Mouse (Mus musculus): ENCODE data around the gene Erc2.

Gene Erc2

DNA sequence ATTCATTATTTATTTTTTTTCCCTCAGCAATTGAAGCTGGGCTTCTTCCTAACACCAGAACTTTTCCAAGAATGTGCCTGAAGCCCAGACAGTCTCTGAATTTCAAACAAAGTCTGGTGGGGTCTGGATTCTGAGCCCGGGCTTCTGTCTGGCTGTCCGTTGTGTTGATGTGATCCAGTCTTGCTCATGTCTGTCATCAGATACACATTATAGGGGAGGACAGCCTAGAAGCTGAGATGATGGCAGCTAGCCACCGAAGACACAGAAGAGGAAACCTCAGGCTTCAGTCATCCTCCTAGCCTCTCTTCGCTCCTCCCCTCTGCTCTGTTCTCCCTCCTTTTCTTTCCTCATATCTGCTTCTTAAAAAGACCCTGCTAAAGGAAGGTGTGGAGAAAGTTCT lies 551.5 kb downstream of the Erc2 start:
- no peak for DNase-seq (ENCODE audit: low spot score)

GRCm38 (mm10) chr14:28181070-28181825 lies 559.0 kb downstream of the Erc2 start:
- no peak for DNase-seq (ENCODE audit: low spot score)

DNA sequence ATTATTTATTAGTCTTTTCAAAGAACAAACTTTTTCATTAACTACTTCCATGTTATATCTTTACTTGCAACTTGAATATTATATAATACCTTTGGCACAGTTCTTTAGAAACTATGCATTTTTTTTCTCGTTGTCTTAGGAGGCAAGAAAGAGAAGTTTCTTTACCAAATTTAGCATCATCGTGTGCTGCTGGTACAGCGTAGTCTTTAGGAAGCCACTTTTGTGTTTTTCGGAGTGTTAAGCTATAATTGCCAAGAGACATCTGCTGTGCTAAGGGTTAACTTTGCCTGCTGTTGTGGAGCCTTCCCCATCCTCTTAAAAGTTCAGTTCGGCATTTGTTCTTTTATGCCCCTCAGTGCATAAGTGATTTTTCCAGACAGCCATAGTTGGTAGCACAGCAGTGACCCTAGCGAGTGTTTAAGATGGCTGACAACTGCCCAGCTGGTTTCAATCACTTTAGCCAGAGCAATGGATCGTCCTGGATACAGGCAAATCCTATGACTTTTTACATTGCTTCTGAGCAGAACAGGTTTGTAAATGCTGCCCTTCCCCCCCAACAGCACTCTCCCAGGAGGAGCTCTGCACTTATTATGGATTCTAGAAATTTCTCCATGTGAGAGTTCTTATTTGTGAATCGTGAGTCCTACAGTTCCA lies 570.6 kb downstream of the Erc2 start:
- DNase-seq (ENCODE audit: low spot score), result no peak

- no peak for DNase-seq (ENCODE audit: low spot score)
Measured at GRCm38 (mm10) chr14:28203874-28204273, 581.6 kb downstream of the Erc2 start.

GRCm38 (mm10) chr14:28206303-28206702 lies 584.1 kb downstream of the Erc2 start:
- DNase-seq (ENCODE audit: low spot score), result no peak

GRCm38 (mm10) chr14:28225550-28225949 lies 603.3 kb downstream of the Erc2 start:
- no peak for DNase-seq (ENCODE audit: low spot score)

DNA sequence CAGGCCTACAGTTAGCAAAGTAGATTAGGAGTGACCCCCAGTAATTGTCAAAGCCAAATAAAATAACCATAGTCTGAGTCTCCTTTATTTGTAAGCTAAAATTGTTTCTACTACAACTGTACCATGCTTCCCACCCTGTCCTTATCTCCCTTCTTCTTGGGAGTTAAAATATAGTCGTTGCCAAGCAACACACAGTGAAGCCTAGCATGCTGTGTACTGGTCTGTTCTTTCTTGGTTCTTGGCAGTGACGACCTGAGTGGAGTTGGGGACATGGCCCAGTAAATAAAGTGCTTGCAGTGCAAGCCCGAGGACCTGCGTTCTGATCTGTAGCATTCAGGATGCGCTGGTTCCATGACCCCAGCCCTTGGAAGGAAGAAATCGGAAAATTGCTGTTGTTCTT lies 608.3 kb downstream of the Erc2 start:
- no peak for DNase-seq (ENCODE audit: low spot score)

DNA sequence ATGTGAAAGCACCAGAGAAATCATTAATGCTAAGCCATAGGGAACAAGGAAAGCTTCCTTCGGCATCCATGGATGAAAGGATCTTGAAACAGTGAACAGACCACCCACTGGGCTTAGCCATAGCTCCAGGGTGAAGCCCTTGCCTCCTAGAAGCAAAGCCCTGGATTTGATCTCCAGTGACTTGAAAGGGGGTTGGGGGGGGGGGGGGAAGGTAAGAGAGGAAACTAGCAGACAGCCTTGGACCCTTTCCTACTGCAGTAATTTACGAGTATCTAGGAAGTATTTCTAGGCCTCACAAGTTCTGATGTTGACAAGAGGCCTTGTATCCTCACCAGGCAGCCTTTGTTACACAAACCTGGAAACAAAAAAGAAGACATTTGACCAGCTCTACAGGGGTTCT lies 609.0 kb downstream of the Erc2 start:
- DNase-seq (ENCODE audit: low spot score), result no peak

- no peak for DNase-seq (ENCODE audit: low spot score)
Measured at GRCm38 (mm10) chr14:28238336-28239048, 616.3 kb downstream of the Erc2 start.

DNA sequence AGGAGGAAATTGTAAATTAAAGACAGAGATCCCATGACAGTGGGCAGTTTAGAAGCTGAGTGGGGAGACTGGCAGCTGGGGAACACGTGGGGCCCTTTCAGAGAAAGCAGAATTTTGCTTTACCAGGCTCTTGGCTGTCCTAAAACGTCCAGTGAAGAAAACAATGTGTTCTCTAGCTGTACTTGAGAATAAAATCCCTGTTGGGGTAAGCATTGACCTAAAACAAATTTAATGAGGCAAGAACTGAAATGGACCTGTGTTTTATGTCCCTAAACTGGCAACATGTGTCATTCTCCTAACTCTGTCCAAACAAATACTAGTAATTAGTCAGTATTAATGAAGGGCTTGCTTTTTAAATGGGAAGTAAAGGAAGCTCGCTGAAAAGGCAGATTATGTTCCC lies 617.9 kb downstream of the Erc2 start:
- DNase-seq (ENCODE audit: low spot score), result no peak

GRCm38 (mm10) chr14:28242743-28243142 lies 620.5 kb downstream of the Erc2 start:
- DNase-seq (ENCODE audit: low spot score), result no peak

DNA sequence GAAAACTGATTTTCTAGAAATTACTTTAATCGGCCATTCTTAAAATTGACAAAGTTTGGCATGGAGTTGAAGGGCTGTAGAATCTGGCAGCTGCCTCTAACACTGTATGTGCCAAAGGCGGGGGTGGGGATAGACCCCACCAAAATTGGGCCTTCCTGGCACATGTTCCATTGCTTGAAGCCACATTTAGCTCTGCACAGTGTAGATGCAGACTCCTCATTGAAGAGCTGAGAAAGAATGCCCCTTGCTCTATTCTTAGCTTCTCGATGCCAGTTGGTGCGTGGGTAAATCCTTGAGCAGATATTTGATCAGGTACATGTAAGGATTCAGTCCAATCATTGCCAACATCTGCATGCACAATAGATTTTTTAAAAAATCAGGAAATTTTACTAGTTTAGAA lies 621.2 kb downstream of the Erc2 start:
- DNase-seq (ENCODE audit: low spot score), result no peak

DNA sequence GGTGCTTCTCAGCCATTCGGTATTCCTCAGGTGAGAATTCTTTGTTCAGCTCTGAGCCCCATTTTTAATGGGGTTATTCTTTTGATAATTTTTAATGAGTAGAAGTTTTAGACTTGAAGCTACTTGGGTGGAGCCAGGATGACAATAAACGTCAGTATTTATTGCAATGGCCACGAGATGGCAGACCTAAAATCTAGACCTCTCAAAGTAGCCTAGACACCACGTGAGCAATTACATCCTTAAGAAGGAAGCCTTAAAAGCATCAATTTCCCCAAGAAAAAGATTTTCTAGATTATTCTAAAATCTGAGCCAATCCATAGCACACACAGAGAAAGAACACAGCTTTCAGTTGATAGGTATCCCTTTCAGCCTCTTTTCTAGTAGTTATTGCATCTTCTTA lies 640.5 kb downstream of the Erc2 start:
- DNase-seq (ENCODE audit: low spot score), result no peak

- no peak for DNase-seq (ENCODE audit: low spot score)
Measured at GRCm38 (mm10) chr14:28267367-28267766, 645.1 kb downstream of the Erc2 start.

GRCm38 (mm10) chr14:28271846-28272245 lies 649.6 kb downstream of the Erc2 start:
- DNase-seq (ENCODE audit: low spot score), result no peak

DNA sequence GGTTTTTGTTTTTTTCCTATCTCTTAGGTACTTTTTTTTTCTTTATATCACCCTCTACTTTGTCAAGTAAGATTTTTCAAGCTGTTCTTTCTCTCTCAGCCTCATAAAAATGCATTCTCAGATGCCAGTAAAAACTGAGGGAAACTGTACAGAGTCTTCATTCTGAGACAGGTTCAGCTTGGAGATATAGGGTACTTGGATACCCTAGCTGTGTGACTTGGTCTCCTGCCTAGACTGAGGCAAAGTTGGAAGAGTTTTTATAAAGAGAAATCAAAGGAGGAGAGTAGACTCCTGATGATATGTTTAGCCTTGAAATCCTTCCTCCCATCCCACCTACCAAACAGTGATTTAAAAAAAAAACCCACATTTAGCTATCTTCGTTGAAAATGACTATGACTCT lies 651.4 kb downstream of the Erc2 start:
- no peak for DNase-seq (ENCODE audit: low spot score)

DNA sequence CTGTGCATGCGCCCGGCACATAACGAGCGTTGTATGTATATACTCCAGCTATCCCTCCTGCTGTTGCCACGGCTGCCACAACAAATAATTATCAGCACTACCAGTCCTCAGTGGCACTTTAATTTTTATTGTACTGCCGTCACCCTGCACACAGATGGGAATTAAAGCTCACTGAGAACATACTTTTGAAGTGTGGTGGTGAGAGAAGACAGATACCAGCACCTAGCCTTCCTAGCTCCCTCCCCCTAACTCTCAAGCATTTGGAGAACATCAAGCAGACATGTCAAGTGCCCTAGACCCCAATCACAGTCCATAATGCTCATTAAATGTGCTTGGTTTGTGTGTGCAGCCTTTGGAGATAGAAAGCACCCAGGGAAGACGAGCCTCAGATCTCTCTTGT lies 652.6 kb downstream of the Erc2 start:
- DNase-seq (ENCODE audit: low spot score), result no peak

- DNase-seq (ENCODE audit: low spot score), result no peak
Measured at GRCm38 (mm10) chr14:28278951-28279350, 656.7 kb downstream of the Erc2 start.

DNA sequence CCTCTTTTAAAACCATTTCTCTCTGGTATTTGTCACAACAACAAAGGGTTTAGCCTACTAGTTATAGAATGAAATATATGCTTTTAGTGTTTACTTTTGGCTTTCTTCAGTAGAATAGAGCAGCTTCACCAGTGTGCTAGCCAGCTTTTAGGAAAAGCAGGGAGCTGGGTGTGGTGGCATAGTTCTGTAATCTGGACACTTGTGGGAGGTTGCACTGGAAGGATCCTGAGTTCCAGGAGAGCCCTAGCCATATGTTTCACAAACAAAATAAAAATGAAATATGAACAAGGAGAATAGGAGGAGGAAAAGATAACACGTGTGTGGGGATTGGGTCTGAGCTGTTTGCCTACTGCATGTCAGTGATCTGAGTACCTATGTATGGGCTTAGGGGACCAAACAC lies 658.1 kb downstream of the Erc2 start:
- no peak for DNase-seq (ENCODE audit: low spot score)

DNA sequence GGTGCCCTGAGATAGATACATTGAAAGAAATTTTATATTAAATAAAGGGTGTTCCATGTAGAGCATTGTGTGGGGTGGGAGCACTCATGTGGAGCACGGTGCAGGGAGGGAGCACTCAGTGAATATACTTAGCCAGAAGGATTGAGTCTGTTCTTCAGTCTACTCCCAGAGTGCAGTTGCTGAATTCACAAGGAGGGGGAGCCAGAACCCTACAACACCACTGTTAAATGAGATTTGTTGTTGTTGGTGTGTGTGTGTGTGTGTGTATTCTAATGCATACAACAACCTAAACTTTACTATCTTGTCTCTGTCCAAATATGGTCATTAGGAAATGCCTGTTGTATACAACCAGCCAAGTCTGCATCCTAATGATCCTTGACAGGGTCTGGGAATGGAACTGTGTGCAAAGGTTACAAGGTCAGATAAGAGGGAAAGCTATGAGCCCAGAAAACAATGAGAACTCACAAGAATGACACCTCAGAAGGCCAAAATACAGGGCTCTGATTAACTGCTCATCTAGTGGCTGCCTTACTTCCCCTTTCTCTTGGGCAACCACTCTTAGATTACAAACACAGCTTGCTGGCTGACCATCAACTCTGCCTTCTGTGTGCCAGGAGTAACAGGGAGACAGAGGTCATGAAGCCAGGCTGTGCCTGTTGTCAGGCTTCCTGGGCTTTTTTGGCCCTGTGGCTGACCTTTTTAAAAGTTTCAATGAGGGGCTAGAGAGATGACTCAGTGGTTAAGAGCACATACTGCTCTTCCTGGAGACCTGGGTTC lies 661.3 kb downstream of the Erc2 start:
- no peak for DNase-seq (ENCODE audit: low spot score)

DNA sequence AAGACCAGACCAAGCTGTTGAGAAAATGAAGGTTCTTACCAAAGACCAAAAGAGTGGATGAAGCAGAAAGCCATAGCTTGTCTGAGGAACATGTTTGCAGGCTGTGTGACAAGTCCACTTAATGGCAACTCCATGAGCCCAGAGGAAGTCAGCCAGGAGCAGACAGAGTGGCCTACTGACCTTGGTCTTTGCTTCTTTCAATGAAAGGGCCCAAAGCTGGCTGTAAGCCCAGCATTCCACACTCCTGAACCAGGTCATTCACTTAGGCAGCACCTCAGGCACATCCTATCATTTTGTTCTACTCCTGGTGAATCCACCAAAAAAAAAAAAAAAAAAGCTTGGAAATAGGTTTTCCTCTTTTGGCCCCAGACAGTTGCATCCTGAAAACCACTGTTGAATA lies 664.3 kb downstream of the Erc2 start:
- DNase-seq (ENCODE audit: low spot score), result no peak

DNA sequence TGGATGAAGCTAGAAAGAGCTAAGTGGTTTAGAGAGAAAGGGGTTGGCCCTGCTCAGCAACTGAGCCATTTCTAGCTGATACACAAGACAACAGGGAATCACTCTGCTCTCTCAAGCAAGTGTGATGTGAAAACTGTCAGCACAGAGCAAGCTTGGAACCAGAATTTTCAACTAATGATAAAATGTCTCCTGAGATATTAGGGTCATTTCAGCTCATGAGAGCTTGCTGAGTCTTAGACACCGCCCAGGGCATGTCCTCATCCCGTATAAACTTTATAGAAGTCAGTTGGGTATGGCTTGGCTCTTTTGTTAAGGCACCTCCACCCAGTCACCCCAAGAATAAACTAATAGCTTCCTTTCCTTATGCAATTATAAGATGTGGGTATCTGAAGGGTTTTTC lies 666.0 kb downstream of the Erc2 start:
- no peak for DNase-seq (ENCODE audit: low spot score)

GRCm38 (mm10) chr14:28288926-28289325 lies 666.7 kb downstream of the Erc2 start:
- DNase-seq (ENCODE audit: low spot score), result no peak

Data from layer of hippocampus, adult 11-12 months (tissue).